Mouse (Mus musculus) neural tube, embryonic 15.5 days (tissue): ENCODE data around the gene Dcun1d4. TPM values are rescaled to one million over a fixed set of nuclear protein-coding genes. Genes with fewer than 3 reads are reported as not detected.
"Not testable (repeated sequence)": the region's sequence is repeated elsewhere in the genome, so short reads cannot be mapped to it uniquely, and the experiment has no call there.

Source experiments
- ATAC-seq: fragments of 200-750 bp; cut with Nextera tagmentation; 2 replicates; pipeline ENCODE4 v1.8.0; 2017; ENCODE audit warnings: mild to moderate bottlenecking, moderate TSS enrichment, moderate library complexity; ENCODE audit not compliant: low FRiP score
- H3K27ac ChIP-seq: fragments of 300-500 bp; sonication (generic); replicated peaks from 2 replicates; pipeline ENCODE4 v1.5.1; 2015; ENCODE audit warnings: mild to moderate bottlenecking, inconsistent platforms
- H3K27me3 ChIP-seq: fragments of 300-500 bp; sonication (generic); replicated peaks from 2 replicates; pipeline ENCODE4 v1.6.1; 2015; ENCODE audit warnings: inconsistent platforms
- H3K36me3 ChIP-seq: fragments of 300-500 bp; sonication (generic); 2 replicates; pipeline ENCODE4 v1.6.1; 2015; ENCODE audit warnings: inconsistent platforms
- H3K4me1 ChIP-seq: fragments of 300-500 bp; sonication (generic); 2 replicates; pipeline ENCODE4 v1.6.1; 2015; ENCODE audit warnings: inconsistent platforms
- H3K4me2 ChIP-seq: fragments of 300-500 bp; sonication (generic); 2 replicates; pipeline ENCODE4 v1.6.1; 2015; ENCODE audit warnings: inconsistent platforms, mild to moderate bottlenecking, moderate library complexity
- H3K4me3 ChIP-seq: fragments of 300-500 bp; sonication (generic); replicated peaks from 2 replicates; pipeline ENCODE4 v1.5.1; 2015; ENCODE audit warnings: mild to moderate bottlenecking, inconsistent platforms
- H3K9ac ChIP-seq: fragments of 300-500 bp; sonication (generic); replicated peaks from 2 replicates; pipeline ENCODE4 v1.6.1; 2015; ENCODE audit warnings: mild to moderate bottlenecking, inconsistent platforms
- H3K9me3 ChIP-seq: fragments of 300-500 bp; sonication (generic); replicated peaks from 2 replicates; pipeline ENCODE4 v1.6.1; 2016; ENCODE audit warnings: inconsistent platforms
- WGBS: fragments of 180-500 bp; shearing (Covaris S2); methylation state at CpG from one replicate; pipeline ENCODE4 v1.1.7; 2015; ENCODE audit warnings: mixed read lengths; 5-methylcytosine and 5-hydroxymethylcytosine counted together
- polyA plus RNA-seq: library from polyadenylated mRNA; unstranded; fragments of >200 nt; fragmentation: Nextera tagmentation; extraction: Ambion mirVana; gene quantifications from 2 replicates; pipeline ENCODE4 v1.2.1, GENCODE M21; 2015

Gene Dcun1d4
- polyA plus RNA-seq, 1 experiment from 2014 or later, result 50.1 TPM

DNA sequence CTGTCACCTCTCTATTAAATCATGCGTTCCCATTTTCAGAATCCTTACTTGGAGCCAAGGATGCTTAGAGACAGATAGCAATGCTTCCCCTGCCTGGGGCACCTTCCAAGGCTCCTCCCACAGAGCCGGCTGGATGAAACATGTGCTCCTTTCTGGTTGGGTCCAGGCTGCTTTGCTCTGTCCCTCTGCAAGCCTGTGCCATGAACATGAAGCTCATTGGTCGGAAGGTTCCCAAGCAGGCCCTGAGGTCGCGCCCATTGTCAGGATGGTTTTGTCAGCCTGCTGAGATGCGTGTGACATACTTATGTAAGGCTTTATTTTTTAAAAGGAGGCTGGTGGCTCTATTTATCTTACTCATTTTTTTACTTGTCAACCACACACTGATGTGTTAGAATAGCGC lies 95.9 kb downstream of the Dcun1d4 start:
- Histone ChIP-seq H3K27ac (no peak overlapping the region), H3K27me3 (no peaks in the 10 kb centered on the region), H3K36me3 (no peaks in the 10 kb centered on the region), H3K4me1 (peaks cover 10% of the 10 kb centered on the region), H3K4me3 (no peak overlapping the region), H3K9me3 (no peaks in the 10 kb centered on the region), H3K4me2 (no peak overlapping the region), H3K9ac (no peak overlapping the region)
- 72% methylated on average over 7 of the region's 7 CpGs for WGBS
- no peak for ATAC-seq

DNA sequence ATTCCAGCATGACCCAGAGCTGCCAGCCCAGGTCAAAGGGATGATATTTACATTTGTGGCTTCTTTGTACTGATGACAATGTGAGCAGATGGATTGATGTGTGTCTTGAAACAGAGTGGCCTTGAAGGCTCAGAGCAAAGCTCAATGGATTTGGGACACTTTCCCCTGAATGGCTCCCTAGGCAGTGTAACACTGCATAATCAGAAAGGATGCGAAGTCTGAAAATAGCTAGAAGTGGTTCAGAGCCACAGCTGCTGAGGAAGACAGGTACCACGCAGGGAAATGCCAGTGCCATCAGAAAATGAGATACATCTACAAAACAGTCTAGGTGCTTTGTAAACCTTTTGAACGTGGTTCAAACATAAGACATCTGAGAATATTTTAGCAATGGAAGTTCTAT lies 97.3 kb downstream of the Dcun1d4 start:
- no peak overlapping the region for H3K4me3 ChIP-seq
- no peaks in the 10 kb centered on the region for H3K36me3 ChIP-seq
- H3K27me3 ChIP-seq, result no peaks in the 10 kb centered on the region
- 71% methylated on average over 3 of the region's 3 CpGs for WGBS
- H3K9ac ChIP-seq, result no peak overlapping the region
- H3K4me1 ChIP-seq, result peaks cover 10% of the 10 kb centered on the region
- ATAC-seq, result no peak
- H3K27ac ChIP-seq, result no peak overlapping the region
- no peaks in the 10 kb centered on the region for H3K9me3 ChIP-seq
- H3K4me2 ChIP-seq, result no peak overlapping the region

DNA sequence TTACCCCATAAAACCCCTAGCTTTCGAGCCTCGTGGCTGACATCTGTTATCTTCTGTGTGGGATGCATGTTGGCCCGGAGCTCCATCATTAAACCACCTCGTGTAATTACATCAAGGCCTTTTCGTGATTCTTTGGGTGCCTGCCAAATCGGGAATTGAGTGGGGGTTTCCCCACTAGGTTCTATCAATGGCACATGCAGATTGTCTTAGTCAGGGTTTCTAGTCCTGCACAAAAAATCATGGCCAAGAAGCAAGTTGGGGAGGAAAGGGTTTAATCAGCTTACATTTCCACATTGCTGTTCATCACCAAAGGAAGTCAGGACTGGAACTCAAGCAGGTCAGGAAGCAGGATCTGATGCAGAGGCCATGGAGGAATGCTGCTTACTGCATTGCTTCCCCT lies 103.2 kb downstream of the Dcun1d4 start:
- not testable (repeated sequence) for H3K9me3 ChIP-seq, H3K27me3 ChIP-seq, ATAC-seq, H3K4me2 ChIP-seq, H3K36me3 ChIP-seq, H3K9ac ChIP-seq, H3K27ac ChIP-seq, H3K4me3 ChIP-seq
- 46% methylated on average over 6 of the region's 6 CpGs for WGBS
- peaks cover 11% of the 10 kb centered on the region for H3K4me1 ChIP-seq

DNA sequence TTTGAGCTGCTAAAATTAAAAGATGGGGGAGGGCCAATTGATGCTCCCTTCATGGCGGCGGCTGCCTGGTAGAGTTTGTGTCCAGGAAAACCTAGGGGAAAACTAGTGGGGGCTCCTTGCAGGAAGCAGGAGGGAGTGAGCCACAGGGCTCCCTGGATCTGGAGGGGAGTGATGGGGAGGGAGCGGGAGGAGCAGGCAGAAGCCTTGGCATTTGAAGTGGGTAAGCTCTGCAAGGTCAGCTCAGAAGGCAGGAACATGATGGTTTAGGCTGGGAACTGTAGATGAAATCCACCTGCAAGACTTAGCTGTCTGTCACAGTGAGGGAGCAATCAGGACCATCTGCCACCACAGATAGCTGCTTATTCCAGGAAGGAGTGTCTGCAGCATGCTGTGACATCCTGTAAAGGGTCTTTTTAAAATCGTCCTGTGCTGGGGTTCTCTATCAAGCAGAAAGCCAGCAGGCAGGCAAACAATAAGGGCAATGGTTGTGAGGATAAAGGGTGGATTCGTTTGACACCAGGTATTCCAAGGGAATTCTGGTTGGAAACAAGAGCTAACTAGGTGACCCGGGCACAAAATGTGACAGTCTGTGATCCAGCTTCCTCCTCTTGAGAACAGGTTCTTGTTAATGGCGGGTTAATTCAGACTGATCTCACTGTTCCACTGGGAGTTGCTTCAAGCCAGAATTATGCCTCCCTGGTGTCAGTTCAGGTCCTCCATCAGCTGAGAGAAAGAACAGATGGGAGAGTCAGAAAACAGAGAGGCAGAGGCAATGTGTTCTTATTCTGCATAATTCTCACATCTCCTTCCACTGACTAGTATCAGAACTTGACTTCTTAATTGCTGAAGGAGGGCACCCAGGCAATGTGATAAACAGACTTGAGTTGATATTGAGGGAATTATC lies 104.7 kb downstream of the Dcun1d4 start:
- peak; percentile 17; the same call in 1 of the 2 replicates for ATAC-seq
- Histone ChIP-seq H3K4me1 (peaks cover 11% of the 10 kb centered on the region), H3K9ac (no peak overlapping the region), H3K27ac (peak overlapping the region; percentile 66), H3K36me3 (no peaks in the 10 kb centered on the region), H3K4me3 (no peak overlapping the region), H3K27me3 (no peaks in the 10 kb centered on the region), H3K9me3 (no peaks in the 10 kb centered on the region), H3K4me2 (no peak overlapping the region)
- 25% methylated on average over 7 of the region's 7 CpGs for WGBS

DNA sequence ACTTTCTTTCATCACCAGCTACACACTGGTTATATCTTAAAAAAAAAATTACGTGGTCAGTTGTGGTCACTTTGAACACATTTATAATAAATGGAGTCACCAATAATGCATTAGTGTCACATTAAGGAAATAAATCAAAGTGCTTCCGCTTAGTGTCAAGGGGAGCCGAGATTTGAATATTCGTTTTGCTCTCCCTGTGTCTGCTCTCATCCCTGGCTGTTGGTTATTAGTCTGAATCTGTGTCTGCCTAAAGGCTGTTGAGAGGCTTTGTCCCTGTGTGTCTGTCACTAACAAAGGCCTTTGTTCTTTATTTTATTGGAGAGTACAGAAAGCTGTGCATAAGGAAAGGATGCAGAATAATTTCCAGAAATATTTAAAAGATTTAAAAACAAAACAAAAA lies 105.8 kb downstream of the Dcun1d4 start:
- no peaks in the 10 kb centered on the region for H3K9me3 ChIP-seq
- no peak for ATAC-seq
- H3K27me3 ChIP-seq, result no peaks in the 10 kb centered on the region
- no peak overlapping the region for H3K4me3 ChIP-seq
- H3K27ac ChIP-seq, result no peak overlapping the region
- 36% methylated on average over 4 of the region's 4 CpGs for WGBS
- no peak overlapping the region for H3K4me2 ChIP-seq
- no peaks in the 10 kb centered on the region for H3K36me3 ChIP-seq
- H3K9ac ChIP-seq, result no peak overlapping the region
- peaks cover 11% of the 10 kb centered on the region for H3K4me1 ChIP-seq

DNA sequence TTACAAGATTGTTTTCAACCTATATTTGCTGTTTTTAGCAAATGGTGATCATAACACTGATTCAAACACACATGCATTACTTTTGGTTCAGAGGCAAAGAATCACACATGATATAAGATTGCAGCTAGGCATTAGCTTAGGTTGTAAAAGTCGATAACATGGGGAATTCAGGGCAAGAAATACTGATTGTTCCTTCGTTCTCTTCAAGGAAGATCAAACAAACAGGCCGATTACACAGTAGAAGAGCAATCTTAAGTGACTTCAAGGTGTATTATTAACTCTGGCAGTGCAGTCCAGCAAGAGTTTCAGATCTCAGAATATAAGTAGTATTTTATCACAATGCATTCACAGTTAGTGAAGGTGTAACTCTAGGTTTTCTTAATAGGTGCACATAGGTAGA lies 106.3 kb downstream of the Dcun1d4 start:
- H3K36me3 ChIP-seq, result no peaks in the 10 kb centered on the region
- H3K9me3 ChIP-seq, result no peaks in the 10 kb centered on the region
- H3K4me1 ChIP-seq, result peaks cover 11% of the 10 kb centered on the region
- no peak overlapping the region for H3K4me3 ChIP-seq
- ATAC-seq, result no peak
- no peak overlapping the region for H3K9ac ChIP-seq
- WGBS, result 46% methylated on average over 3 of the region's 3 CpGs
- H3K4me2 ChIP-seq, result no peak overlapping the region
- H3K27ac ChIP-seq, result no peak overlapping the region
- H3K27me3 ChIP-seq, result no peaks in the 10 kb centered on the region

DNA sequence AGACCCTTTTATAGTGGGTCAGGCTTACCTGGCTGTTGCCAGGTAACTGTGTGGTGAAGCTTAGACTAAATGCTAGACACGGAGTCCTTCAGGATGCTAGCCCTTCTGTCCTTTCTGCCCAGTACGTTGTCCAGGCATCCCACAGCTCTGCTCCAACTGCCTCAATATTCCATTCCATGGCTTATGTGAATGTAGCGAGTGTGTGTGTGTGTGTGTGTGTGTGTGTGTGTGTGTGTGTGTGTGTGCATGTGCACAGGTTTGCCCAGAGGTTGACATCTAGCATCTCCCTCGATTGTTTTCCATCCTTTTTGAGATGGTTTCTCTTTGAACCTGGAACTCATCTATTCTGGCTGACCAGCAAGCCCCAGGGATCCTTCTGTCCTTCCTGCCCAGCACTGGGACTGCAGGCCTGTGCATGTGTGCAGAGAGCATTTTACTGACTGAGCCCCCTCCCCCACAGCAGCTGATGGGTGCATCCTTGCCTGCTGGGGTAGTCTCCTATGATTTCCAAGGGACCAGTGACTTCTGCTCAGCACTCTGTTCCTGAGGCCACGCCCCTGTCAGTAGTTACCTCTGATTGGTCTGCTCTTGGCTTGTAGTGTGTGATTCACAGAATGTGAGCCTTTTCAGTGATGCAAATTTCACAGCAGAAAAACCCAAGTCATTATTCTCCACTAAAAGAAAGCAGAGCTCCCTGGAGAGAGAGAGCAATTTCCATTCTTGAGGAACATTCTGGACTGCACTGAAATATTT lies 118.3 kb downstream of the Dcun1d4 start:
- no peaks in the 10 kb centered on the region for H3K9me3 ChIP-seq
- no peaks in the 10 kb centered on the region for H3K36me3 ChIP-seq
- no peak overlapping the region for H3K4me3 ChIP-seq
- H3K27ac ChIP-seq, result no peak overlapping the region
- WGBS, result 58% methylated on average over 5 of the region's 5 CpGs
- H3K4me1 ChIP-seq, result peaks cover 10% of the 10 kb centered on the region
- H3K9ac ChIP-seq, result no peak overlapping the region
- H3K4me2 ChIP-seq, result no peak overlapping the region
- peak; percentile 54; the same call in 1 of the 2 replicates for ATAC-seq
- H3K27me3 ChIP-seq, result no peaks in the 10 kb centered on the region

DNA sequence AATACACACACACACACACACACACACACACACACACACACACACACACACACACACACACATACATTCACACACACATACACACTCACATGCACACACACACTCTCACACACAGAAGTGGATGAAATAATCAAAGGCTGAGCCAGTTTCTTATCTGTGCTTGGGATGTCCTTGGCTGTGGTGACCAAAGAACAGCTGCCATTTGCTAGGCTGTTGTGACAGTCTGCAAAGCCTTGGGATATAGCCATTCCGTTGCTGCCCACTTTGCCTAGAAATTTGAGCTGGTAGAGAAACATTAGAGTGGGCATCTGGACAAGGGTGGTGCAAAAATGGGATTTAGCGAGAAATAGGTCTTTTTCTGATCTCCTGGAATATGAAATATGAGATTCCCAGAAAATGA lies 119.2 kb downstream of the Dcun1d4 start:
- H3K9me3 ChIP-seq, result no peaks in the 10 kb centered on the region
- no peak overlapping the region for H3K9ac ChIP-seq
- no peaks in the 10 kb centered on the region for H3K27me3 ChIP-seq
- ATAC-seq, result no peak
- no peak overlapping the region for H3K4me3 ChIP-seq
- H3K4me1 ChIP-seq, result peaks cover 10% of the 10 kb centered on the region
- H3K27ac ChIP-seq, result no peak overlapping the region
- 84% methylated on average over 2 of the region's 2 CpGs for WGBS
- H3K4me2 ChIP-seq, result no peak overlapping the region
- H3K36me3 ChIP-seq, result no peaks in the 10 kb centered on the region

DNA sequence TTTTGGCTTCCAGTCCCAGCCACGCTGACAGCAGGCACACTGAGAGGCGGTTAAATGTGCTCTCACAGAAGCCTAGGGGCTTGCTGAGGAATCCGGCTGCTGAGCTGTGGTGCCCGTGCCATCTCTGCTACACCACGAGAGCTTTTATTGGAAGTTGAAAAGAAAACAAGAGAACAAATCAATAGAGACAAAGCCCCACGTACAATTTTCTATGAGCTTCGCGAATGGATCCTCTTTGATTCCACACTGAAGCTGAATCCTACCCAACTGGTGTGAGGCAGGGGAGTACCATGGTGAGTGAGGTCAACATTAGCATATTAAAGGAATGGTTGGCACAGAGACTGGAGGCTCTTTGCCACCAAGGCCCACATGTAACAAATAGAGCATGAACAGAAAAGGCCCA lies 120.6 kb downstream of the Dcun1d4 start:
- Histone ChIP-seq H3K4me3 (no peak overlapping the region), H3K27me3 (no peaks in the 10 kb centered on the region), H3K27ac (no peak overlapping the region), H3K9me3 (no peaks in the 10 kb centered on the region; the same call in 1 of the 2 replicates), H3K4me1 (peaks cover 10% of the 10 kb centered on the region), H3K9ac (no peak overlapping the region), H3K36me3 (no peaks in the 10 kb centered on the region), H3K4me2 (no peak overlapping the region)
- ATAC-seq, result no peak
- 39% methylated on average over 8 of the region's 8 CpGs for WGBS

DNA sequence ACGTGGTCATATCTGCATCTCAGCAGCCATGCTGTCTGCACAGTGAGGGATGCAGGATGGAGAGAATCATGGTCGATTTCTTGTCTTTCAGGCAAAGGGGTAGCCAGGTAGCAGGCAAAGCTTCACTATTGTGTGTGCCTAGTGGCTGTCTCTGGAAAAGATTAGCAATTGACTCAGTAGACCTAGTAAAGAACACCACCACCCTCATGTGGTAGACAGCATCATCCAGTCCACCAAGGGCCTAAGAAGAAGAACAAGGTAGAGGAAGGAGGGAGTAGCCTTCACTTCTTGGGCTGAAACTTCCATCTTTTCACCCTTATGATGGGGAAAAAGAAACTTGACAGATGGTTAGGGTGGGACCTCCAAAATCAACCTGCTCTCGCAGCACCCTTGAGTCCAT lies 122.1 kb downstream of the Dcun1d4 start:
- H3K27ac ChIP-seq, result no peak overlapping the region
- H3K36me3 ChIP-seq, result no peaks in the 10 kb centered on the region
- H3K9ac ChIP-seq, result no peak overlapping the region
- no peaks in the 10 kb centered on the region for H3K27me3 ChIP-seq
- ATAC-seq, result no peak
- no peak overlapping the region for H3K4me3 ChIP-seq
- 78% methylated on average over 3 of the region's 3 CpGs for whole genome bisulfite sequencing
- no peak overlapping the region for H3K4me2 ChIP-seq
- H3K9me3 ChIP-seq, result no peaks in the 10 kb centered on the region; the same call in 1 of the 2 replicates
- peaks cover 10% of the 10 kb centered on the region for H3K4me1 ChIP-seq

DNA sequence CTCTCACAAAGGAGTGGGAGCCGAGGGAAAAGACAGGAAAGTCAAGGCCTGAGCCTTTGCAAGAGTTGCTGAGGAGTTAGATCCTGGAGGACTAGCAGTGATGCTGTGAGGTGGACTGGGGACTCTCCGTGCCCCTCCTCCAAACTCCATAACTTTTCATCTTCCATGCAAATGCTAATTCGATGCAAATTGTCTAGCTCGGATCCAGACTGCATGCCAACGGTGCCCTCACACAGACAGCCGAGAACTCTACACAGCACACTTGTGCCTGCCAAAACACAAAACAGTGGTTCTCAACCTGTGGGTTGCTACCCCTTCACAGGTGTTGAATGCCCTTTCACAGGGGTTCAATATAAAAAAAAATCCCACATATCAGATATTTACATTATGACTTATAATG lies 123.7 kb downstream of the Dcun1d4 start:
- no peak overlapping the region for H3K4me3 ChIP-seq
- no peak overlapping the region for H3K27ac ChIP-seq
- H3K4me1 ChIP-seq, result peaks cover 4% of the 10 kb centered on the region; the same call in 1 of the 2 replicates
- ATAC-seq, result no peak
- H3K9ac ChIP-seq, result no peak overlapping the region
- no peaks in the 10 kb centered on the region for H3K27me3 ChIP-seq
- H3K9me3 ChIP-seq, result no peaks in the 10 kb centered on the region; the same call in 1 of the 2 replicates
- H3K4me2 ChIP-seq, result no peak overlapping the region
- 80% methylated on average over 6 of the region's 6 CpGs for WGBS
- no peaks in the 10 kb centered on the region for H3K36me3 ChIP-seq

DNA sequence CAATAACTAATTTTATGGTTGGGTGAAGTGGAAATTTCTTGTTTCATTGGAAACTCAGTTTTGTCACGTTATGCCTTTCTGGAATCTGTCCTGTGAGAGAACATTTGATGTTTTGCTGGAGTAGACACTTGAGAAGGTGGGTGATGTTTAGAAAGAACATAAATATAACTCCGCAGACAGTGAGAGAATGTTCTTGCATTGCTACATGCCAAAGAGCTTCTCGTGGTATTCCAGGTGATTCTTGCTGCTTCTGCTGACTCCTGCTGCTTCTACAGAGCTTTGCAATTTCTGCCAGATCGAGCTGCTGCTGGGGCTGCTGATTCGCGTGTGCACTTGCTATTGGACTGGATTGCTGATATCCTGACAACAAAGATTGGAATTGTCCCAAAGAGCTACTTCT lies 124.2 kb downstream of the Dcun1d4 start:
- Histone ChIP-seq H3K27ac (no peak overlapping the region), H3K4me3 (no peak overlapping the region), H3K36me3 (no peaks in the 10 kb centered on the region), H3K9ac (no peak overlapping the region), H3K27me3 (no peaks in the 10 kb centered on the region), H3K9me3 (no peaks in the 10 kb centered on the region; the same call in 1 of the 2 replicates), H3K4me1 (peaks cover 4% of the 10 kb centered on the region; the same call in 1 of the 2 replicates), H3K4me2 (no peak overlapping the region)
- WGBS, result 92% methylated on average over 6 of the region's 6 CpGs
- no peak for ATAC-seq
